Mouse (Mus musculus) frontal cortex, postnatal 36 days (tissue): ENCODE results near the gene Kalrn.
"Not testable (repeated sequence)": the region's sequence is repeated elsewhere in the genome, so short reads cannot be mapped to it uniquely, and the experiment has no call there.

Experiments
- DNase-seq, 2 experiments: peaks; one replicate each; pipeline ENCODE4 v3.0.0; 2022; ENCODE audit warnings: low spot score in 2 of 2

Gene Kalrn

DNA sequence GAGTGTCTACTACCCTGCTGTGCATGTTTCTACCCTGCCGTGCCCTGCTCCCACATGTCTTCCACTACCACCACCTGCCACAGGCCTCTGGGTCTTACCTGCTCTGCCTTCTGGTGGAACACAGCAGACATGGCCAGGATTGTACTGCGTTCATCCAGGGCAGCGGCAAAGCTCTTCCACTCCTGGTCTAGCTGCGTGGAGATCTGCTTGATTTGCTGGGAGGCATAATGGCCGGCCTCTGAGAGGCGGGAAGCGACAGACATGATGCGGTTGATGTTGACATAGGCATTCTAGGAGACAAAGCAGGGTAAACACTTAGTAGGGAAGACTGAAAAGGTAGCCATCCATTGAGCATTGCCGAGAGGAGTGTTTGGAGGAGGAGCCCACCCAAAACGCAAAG, 259.3 kb downstream of the Kalrn start:
- no peak for DNase-seq

DNA sequence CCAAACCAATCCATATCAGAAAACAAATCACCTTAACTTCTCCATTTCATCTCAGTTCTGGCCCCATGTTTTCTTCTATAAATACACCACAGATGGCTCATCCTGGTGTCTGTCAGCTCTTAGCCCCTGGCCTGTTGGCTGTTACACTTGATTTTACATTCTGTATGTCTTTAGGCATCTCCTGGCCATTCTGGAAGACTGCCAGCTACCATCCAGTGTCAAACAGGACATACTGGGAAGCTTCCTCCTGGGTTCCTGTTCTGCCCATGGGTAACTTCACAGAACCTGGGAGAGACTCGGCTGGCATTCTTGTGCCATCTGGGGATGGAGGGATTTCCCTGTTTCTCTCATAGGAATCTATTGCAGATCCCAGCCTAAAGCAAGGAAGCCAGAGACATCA, 261.8 kb downstream of the Kalrn start:
- no peak for DNase-seq

DNA sequence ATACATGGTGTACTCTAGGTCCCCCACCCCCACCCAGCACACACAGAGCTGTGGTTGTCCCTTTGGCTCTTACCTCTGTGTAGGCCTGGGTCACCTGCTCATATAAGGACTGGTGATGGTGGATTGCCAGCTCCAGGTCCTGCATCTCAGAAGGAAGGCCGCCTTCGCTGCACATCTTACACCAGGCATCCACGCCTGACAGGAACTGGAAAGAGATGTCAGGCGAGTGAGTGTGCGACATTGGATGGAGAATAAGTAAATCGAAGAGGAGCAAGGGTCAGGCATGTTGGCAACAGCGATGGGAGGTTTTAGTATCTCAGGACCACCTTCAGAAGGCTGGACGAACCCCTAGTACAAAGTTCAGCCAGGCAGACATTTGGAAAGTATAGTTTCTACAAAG, 263.0 kb downstream of the Kalrn start:
- DNase-seq, result no peak

DNA sequence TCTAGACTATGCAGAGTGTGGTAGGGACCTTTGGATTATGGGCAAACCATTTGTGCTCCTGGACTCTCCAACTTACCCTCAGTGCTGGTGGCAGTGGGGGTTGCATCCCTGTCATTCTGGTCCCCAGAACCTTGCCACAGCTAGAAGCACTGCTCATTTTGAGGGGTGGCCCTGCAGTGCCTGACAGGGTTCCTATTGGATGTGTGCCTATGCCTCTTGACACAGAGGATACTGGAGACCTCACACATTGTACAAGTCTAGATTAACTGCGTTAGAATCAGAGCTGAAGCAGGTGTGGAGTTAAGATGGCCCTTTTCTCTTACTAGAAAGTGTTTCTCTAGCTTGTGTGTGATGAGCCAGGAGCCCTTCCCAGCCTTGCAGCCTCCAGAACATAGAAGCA, 265.0 kb downstream of the Kalrn start:
- DNase-seq, result no peak

DNA sequence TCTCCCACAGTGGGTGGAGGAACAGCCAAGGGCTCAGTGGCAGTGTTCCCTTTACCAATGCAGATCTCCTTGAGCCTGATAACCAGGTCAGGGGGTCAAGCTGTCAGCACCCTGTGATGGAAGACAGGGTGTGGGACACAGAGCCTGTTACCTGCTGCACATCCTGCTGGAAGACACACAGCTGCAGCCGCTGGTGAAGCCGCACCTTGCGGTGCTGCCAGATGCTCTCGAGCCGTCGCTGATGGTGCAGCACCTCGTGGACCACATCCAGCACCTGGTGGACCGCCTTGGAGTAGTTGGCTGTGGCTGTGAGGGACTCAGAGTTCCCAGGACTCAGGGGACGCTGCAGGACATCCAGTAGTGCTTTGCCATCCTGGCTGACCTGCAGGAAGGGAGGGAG, 265.9 kb downstream of the Kalrn start:
- no peak for DNase-seq

DNA sequence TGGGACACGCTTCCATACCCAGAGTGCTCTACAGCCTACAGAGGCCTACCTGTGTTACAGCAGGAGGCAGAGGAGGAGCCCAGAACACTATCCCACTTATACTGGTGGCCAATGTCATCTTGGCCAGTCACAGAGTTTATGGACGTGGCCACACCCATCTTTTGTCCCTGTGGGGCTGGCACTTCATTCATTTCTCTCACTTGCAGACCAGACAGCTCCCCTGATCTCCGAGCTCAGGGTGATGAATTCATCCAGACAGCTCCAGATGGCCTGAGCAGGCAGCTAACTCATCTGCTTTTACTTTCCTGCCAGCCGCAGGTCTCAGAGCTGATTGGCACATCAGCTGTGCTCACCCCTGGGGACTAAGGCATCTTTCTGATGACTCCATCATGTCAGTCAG, 267.7 kb downstream of the Kalrn start:
- no peak for DNase-seq

DNA sequence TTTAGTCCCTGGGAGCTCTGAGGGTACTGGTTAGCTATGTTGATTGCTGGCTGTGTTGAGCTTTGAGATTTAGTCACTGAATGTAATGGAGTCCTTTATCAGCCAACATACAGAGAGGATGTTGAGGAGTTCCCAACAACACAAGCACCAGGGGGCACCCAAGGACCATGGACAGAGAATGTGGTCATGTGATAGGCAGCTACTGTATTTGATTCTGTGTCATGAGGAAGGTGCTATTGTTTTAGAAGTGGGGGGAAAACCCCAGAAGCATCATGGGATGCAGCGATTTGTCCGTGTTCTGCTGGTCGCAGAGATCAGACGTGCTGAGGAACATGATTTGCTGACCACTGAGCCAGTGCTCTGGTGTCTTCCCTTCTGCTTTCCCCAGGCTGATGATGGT, 269.5 kb downstream of the Kalrn start:
- not testable (repeated sequence) for DNase-seq

DNA sequence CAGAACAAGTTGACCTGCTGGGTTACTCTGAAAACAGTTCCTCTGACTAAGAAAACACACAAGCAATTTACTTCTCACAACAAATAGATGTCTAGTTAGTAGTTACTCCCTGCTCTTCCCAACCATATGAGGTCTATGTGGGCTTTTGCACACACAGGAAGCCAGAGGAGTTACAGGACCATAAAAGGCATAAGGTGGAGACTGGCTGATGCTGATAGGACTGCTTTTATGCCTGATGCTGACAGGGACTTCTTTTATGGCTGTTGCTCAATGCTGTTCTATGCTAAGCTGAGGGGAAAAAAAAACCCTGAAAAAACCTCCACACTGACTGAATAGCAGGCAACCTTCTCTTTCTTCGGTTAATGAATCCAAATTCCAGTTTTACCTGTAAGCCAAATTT, 270.8 kb downstream of the Kalrn start:
- no peak for DNase-seq

DNA sequence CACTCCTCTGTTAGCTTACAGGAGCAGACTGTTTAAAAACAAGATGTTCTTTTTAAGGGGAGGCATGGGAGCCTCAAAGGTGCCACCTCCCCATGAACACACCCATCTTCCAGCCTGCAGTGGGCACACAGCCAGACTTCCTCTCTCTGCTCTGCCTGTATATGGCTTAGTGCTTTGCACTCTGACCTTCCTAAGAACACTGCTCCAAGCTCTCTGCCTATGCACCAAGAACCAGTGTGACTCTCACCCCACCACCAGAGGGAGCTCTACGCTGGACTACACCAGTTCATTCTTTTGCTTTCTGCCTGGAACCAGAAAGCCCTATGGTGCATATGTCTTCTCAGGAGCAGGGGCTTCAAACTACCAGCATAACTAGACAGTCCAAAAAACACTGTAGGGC, 271.3 kb downstream of the Kalrn start:
- no peak for DNase-seq

DNA sequence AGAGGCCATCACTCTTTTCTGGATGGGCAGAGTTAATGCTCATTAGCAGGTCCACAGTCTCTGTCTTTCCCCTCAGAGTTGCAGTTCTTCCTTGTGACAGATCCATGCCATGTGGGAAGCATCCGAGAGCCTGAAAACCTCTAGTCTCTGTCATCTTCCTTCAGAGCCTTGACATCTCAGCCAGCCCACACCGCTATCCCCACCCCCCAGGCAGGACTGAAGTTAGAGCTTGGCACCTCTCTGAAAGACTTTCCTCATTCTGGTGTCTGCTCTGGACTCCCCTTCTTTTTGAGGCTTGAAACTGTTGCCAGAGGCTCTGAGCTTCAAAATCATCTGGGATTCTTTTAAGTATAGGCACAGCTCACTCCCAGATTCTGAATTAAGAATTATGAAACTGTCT, 274.1 kb downstream of the Kalrn start:
- no peak for DNase-seq

DNA sequence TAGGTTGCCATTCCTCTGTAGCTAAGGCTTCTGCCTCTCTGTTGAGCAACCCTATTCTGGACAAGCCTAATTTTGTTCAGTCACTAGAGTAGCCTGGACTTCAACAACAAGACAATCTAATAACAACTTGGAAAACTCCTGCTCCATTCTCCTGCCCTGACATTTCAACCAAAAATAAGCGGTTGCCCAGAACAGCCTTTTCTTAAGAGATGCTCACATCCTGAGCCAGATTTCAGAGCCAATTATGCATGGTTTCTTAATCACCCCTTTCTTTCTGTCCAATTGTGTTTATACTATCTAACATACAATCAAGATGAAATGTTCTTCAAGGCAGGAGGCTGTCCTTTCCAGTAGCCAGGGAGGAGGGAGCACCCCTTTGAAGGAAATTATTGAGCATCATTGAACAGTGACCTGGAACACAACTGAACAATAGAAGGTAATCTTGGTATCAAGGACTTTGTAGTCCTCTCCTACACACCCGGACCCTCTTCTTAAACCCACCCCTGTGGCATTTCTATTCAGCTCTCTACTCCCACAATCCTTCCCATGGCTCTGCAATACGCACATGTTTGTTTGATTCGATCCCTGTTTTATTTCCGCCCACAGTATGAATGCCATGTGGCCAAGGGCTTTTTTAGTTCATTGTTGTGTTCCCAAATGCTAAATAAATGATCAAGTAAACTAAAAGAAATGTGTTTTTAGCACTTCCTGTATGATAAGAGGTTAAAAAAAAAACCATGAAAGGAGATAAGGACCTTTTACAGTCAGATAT, 275.2 kb downstream of the Kalrn start:
- DNase-seq, result no peak

DNA sequence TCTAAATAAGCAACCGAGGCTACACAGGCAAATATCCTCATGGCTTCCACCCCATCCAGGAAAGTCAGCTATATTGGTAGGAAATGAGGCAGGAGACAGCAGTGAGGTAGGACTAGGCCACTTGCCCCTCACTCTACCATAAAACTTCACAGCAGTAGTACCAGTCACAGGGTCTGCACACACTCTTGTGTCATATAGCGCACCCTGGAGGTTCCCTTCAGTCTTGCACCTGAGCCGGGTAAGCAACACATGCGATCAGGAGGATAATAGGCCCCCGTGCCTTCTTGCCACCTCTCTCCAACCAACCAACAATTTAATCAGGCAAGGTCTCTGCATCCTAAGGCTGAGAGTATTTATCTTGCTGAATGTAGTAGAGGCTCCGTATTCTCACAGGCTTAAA, 278.8 kb downstream of the Kalrn start:
- no peak for DNase-seq

DNA sequence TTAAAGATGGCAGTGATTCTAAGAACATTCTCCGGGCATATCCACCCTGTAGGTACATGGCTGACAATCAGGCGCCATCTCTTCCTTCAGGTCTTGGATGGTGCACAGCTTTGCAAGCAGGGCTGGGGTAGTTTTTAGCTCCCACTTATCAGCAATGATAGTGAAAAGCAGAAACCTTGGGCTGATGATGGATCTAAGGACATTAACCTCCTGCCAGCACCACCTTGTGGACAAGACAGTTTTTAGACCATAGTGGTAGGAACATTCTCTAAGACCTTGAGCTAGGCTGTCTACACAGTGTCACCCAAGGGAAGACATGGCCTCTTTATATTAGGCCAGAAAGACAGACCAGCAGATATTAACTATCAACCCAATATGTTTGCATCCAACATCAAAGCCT, 279.7 kb downstream of the Kalrn start:
- DNase-seq, result no peak

DNA sequence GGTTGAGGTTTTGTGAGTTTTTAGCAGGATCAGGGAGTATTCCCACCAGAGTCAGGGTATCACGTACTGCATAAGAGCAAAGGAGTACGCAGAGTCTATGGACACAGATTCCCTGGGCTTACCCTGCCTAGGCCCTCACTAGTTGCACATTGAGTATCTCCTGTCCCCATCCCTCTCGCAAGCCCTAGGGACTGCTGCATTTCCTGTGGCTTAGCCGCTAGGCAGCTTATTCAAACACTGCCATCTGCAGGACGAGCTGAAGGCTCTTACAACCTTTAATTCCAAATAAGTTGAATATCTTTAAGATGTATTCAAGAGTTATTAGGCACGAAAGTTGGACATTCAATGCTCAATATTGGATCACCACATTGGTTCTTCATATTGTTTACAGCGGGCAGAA, 283.7 kb downstream of the Kalrn start:
- DNase-seq, result no peak

DNA sequence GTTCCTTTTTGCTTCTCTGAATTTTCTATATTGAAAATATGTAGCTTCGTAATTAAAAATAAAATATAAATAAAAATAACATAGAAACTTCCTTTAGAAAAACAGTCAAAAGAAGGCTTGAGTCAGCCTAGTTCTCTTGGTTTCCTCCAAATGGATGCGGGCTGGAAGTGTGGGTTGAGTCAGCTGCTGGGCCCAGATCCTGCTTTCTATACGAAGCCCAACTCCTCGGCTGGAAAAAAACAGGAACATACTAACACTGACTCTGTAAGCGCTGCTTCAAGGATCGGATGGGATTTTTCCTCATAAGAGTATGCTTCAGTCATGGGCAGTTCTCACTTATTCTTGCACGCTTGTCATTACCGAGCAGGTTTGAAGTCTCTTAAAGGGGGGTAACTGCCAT, 291.3 kb downstream of the Kalrn start:
- DNase-seq, result peak in 1 of 2 experiments; percentile 55

DNA sequence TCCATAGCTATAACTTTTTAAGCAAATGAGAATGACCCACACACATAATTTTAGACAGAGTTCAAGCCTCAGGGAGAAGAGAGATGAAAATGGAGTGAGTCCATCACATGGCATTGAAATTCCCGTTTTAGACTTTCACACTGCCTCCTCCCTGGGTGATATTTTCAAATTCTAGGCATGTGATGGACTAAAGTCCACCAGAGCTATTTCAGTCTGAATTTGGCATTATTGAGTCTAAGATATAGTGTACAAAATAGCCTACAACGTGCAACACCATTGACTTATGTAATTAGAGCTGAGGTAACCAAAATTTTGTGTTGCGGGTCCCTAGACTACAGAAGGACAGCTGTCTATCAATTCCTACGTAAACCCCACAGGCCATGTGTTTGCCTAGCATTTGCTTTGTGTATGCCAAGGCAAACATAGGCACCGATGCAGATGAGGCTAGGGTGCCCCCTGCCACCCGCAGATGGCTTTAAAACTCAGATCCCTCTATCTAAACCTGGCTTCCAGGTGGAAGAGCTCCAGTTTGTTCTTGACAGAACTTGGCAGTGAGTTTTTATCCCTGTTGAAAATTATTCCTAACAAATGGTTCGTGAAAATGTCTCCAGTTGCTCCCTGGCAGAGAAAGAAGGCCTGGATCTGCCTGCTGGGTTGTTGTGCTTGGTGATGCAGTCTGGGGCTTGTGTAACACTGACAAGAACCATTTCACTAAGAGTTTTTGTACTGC, 293.5 kb downstream of the Kalrn start:
- DNase-seq, result peak in 1 of 2 experiments; percentile 73

DNA sequence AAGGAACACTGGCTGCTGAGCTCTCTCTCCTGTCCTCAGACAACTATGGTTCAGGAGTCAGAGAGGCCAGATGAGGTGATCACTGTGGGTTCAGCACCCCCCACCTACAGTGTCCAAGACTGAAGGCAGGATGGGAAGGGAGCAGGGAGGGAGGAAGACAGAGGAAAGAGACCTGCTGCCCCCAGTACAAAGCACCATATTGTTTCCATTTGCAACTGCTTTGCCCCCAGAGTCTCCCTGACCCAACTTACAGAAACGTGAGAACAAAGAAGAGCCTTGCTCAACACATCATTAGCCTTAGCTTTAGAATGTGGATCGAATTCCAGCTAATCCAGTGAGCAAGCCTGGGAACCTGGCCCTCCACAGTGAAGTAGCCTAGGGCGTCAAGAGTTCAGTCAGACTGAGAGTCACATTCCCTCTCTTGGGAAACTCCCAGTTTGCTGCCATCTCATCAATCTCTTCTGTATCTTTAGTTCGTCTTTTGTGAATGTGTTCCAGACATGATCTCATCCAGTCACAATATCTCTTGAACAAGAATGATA, 295.0 kb downstream of the Kalrn start:
- DNase-seq, result no peak

DNA sequence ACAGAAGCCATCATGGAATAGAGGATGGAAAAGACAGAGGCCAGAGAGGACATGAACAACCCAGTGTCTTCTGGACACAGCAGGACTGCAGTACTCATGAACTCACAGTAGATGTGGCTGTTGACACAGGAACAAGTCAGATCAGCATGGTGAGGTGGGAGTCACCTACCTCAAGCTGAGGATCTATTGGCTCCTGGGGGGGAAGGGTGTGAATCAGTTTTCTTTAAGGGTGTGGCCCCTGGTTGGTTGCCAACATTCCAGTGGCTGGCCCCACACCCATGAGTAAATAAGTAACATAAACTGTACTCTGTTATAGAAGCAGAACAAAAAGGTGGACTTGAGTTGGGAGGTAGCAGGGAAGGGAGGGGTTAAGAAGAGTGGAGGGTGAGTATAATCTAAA, 298.7 kb downstream of the Kalrn start:
- no peak for DNase-seq

DNA sequence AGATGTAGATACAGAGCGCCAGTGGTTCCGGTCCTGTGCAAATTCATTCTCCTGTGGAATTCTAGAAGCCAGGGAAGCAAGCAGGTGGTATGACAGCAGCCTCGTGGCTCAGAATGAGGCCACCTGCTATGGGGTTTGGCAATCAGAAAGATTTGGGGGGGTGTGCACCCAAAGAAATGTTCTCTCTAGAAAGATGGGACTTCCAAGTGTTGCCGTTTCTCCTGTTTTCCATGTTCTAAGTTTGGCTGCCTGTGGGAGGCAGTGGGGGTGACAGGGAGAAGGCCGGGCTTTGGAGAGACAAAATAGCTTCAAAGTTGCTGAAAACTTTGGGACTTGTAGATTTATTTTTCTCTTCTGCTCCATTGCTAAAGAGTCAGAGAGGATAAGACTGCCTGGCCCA, 301.9 kb downstream of the Kalrn start:
- DNase-seq, result peak; percentile 65 to 80

DNA sequence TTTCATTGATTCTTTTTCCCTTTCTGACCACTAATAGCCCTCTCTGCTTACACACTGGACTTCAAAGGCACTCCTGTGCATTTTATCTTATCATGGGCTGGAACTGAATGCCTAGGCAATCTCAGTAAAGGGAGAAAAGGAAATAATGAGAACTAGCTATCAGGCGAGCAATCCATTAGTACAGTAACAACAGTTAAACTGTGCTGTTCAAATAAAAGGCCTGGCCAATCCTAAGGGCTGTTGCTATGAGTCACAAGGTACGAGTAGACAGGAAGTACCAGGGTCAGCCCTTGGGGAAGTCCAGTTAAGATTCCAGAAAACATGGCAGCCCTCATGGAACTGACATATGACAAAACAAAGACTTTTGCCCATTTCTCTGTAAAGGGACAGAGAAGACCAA, 302.7 kb downstream of the Kalrn start:
- DNase-seq, result no peak

DNA sequence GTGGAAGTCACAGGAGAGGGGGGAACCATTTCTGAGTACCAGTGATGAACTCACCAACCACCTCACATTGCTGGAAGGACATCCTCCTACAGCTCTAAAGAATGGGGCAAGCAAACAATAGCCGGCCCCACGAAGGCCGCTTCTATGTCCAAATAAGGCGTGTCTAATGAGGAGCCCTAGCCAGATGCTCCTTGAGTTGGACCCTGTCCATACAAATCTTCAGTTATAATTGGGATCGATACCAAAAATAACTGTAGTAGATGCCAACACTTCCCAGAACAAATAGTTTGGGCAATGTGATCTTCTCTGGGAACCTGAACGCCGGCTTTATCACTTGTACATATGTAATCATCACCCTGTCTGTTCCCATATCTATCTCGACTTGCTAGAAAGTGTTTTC, 303.7 kb downstream of the Kalrn start:
- no peak for DNase-seq

DNA sequence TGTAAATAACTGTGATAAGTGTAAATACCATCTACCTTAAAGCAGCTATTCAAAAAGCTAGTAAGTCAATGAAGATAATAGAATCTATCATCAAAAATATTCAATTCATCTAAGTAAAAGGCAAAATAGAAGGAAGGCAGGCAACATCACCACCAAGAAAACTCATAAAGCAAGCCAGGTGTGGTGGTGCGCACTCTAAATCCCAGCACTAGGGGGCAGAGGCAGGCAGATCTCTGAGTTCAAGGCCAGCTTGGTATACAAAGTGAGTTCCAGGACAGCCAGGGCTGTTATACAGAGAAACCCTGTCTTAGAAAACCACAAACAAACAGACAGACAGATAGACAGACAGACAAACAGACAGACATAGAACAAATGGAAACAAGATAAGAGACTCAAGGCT, 305.6 kb downstream of the Kalrn start:
- DNase-seq, result no peak

DNA sequence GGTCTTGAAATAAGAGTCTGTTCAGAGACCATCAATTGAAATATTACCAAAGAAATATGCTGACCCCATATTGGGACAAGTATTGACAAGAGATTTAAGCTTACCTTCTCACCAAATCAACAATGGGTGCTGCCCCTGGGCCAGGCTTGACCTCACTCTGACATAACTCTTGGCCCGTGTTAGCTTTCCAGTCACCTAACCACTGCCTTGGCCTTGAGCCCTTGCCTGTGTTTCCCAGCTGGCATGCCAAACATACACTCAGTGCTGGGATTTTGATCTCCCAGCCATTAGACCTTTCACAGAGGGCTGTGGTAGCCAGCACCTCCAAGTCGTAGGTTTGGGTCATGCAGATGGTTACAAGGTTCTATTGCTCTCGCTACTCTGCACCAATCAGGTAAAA, 308.7 kb downstream of the Kalrn start:
- DNase-seq, result no peak
